Mouse (Mus musculus): ENCODE results near the gene Rab1a. TPM values are rescaled to one million over a fixed set of nuclear protein-coding genes. Genes with fewer than 3 reads are reported as not detected.
"Not testable (repeated sequence)": the region's sequence is repeated elsewhere in the genome, so short reads cannot be mapped to it uniquely, and the experiment has no call there.

Gene Rab1a
- polyA plus RNA-seq, 1 experiment = 69.8 TPM

- H3K4me1 ChIP-seq (ENCODE audit: control insufficient read depth, insufficient read depth, low read length) = peaks cover 24% of the 10 kb centered on the region
- no peak overlapping the region for H3K4me3 ChIP-seq (replicated peaks; ENCODE audit: extremely low read depth, low read depth, low read length)
- 93% methylated on average over 1 of the region's 1 CpGs for WGBS
- TF ChIP-seq CTCF (IDR thresholded peaks at IDR 0.05; ENCODE audit: insufficient read depth, low read length) = peak; percentile 46
- no peak for TF ChIP-seq POLR2A (IDR thresholded peaks at IDR 0.05; ENCODE audit: borderline replicate concordance, extremely low read depth, low read depth, low read length)
- DNase-seq = no peak
These were observed 13.5 kb downstream of the Rab1a start for GRCm38 (mm10) chr11:20214779-20215178.

GRCm38 (mm10) chr11:20216415-20216814, 15.2 kb downstream of the Rab1a start:
- peaks cover 13% of the 10 kb centered on the region for H3K4me1 ChIP-seq (ENCODE audit: control insufficient read depth, insufficient read depth, low read length)
- H3K4me3 ChIP-seq (replicated peaks; ENCODE audit: extremely low read depth, low read depth, low read length) = no peak overlapping the region
- TF ChIP-seq POLR2A (IDR thresholded peaks at IDR 0.05; ENCODE audit: borderline replicate concordance, extremely low read depth, low read depth, low read length) (no peak), CTCF (IDR thresholded peaks at IDR 0.05; ENCODE audit: insufficient read depth, low read length) (no peak)
- 82% methylated on average over 4 of the region's 4 CpGs for WGBS
- no peak for DNase-seq

- Histone ChIP-seq H3K4me3 (replicated peaks; ENCODE audit: extremely low read depth, low read depth, low read length) (no peak overlapping the region), H3K4me1 (ENCODE audit: control insufficient read depth, insufficient read depth, low read length) (peaks cover 13% of the 10 kb centered on the region)
- WGBS = 100% methylated on average over 1 of the region's 1 CpGs
- TF ChIP-seq CTCF (IDR thresholded peaks at IDR 0.05; ENCODE audit: insufficient read depth, low read length) (no peak), POLR2A (IDR thresholded peaks at IDR 0.05; ENCODE audit: borderline replicate concordance, extremely low read depth, low read depth, low read length) (no peak)
- no peak for DNase-seq
These were observed 16.0 kb downstream of the Rab1a start for GRCm38 (mm10) chr11:20217227-20217626.

GRCm38 (mm10) chr11:20221671-20222070, 20.4 kb downstream of the Rab1a start:
- no CpG with 5 or more reads among the region's 1 CpGs for WGBS
- not testable (repeated sequence) for DNase-seq; H3K4me3 ChIP-seq (replicated peaks; ENCODE audit: extremely low read depth, low read depth, low read length); H3K4me1 ChIP-seq (ENCODE audit: control insufficient read depth, insufficient read depth, low read length)

GRCm38 (mm10) chr11:20224196-20224595, 23.0 kb downstream of the Rab1a start:
- no peak for TF ChIP-seq CTCF (IDR thresholded peaks at IDR 0.05; ENCODE audit: insufficient read depth, low read length)
- no peak for TF ChIP-seq POLR2A (IDR thresholded peaks at IDR 0.05; ENCODE audit: borderline replicate concordance, extremely low read depth, low read depth, low read length)
- whole genome bisulfite sequencing = 79% methylated on average over 6 of the region's 6 CpGs
- no peak overlapping the region for H3K4me3 ChIP-seq (replicated peaks; ENCODE audit: extremely low read depth, low read depth, low read length)
- no peak for DNase-seq
- H3K4me1 ChIP-seq (ENCODE audit: control insufficient read depth, insufficient read depth, low read length) = peaks cover under 1% of the 10 kb centered on the region; the same call in 1 of the 2 replicates

- Histone ChIP-seq H3K4me1 (ENCODE audit: control insufficient read depth, insufficient read depth, low read length) (peaks cover 5% of the 10 kb centered on the region), H3K4me3 (replicated peaks; ENCODE audit: extremely low read depth, low read depth, low read length) (no peak overlapping the region)
- TF ChIP-seq POLR2A (IDR thresholded peaks at IDR 0.05; ENCODE audit: borderline replicate concordance, extremely low read depth, low read depth, low read length) = no peak
- no peak for TF ChIP-seq CTCF (IDR thresholded peaks at IDR 0.05; ENCODE audit: insufficient read depth, low read length)
- WGBS = 96% methylated on average over 4 of the region's 4 CpGs
- DNase-seq = no peak
These were observed 24.7 kb downstream of the Rab1a start for GRCm38 (mm10) chr11:20225938-20226337.

GRCm38 (mm10) chr11:20228666-20229065, 27.4 kb downstream of the Rab1a start:
- Histone ChIP-seq H3K4me1 (ENCODE audit: control insufficient read depth, insufficient read depth, low read length) (peaks cover 14% of the 10 kb centered on the region), H3K4me3 (replicated peaks; ENCODE audit: extremely low read depth, low read depth, low read length) (no peak overlapping the region)
- no peak for DNase-seq
- TF ChIP-seq CTCF (IDR thresholded peaks at IDR 0.05; ENCODE audit: insufficient read depth, low read length) (no peak), POLR2A (IDR thresholded peaks at IDR 0.05; ENCODE audit: borderline replicate concordance, extremely low read depth, low read depth, low read length) (no peak)
- 54% methylated on average over 5 of the region's 5 CpGs for WGBS

GRCm38 (mm10) chr11:20229311-20229710, 28.1 kb downstream of the Rab1a start:
- no peak for DNase-seq
- H3K4me3 ChIP-seq (replicated peaks; ENCODE audit: extremely low read depth, low read depth, low read length) = no peak overlapping the region
- 48% methylated on average over 4 of the region's 4 CpGs for WGBS
- no peak for TF ChIP-seq CTCF (IDR thresholded peaks at IDR 0.05; ENCODE audit: insufficient read depth, low read length)
- no peak for TF ChIP-seq POLR2A (IDR thresholded peaks at IDR 0.05; ENCODE audit: borderline replicate concordance, extremely low read depth, low read depth, low read length)
- peaks cover 14% of the 10 kb centered on the region for H3K4me1 ChIP-seq (ENCODE audit: control insufficient read depth, insufficient read depth, low read length)

GRCm38 (mm10) chr11:20230286-20230685, 29.1 kb downstream of the Rab1a start:
- 40% methylated on average over 1 of the region's 1 CpGs for WGBS
- TF ChIP-seq POLR2A (IDR thresholded peaks at IDR 0.05; ENCODE audit: borderline replicate concordance, extremely low read depth, low read depth, low read length) = no peak
- no peak for TF ChIP-seq CTCF (IDR thresholded peaks at IDR 0.05; ENCODE audit: insufficient read depth, low read length)
- no peak for DNase-seq
- Histone ChIP-seq H3K4me3 (replicated peaks; ENCODE audit: extremely low read depth, low read depth, low read length) (no peak overlapping the region), H3K4me1 (ENCODE audit: control insufficient read depth, insufficient read depth, low read length) (peaks cover 14% of the 10 kb centered on the region)

GRCm38 (mm10) chr11:20231128-20231878, 30.1 kb downstream of the Rab1a start:
- H3K4me3 ChIP-seq (replicated peaks; ENCODE audit: extremely low read depth, low read depth, low read length) = no peak overlapping the region
- H3K4me1 ChIP-seq (ENCODE audit: control insufficient read depth, insufficient read depth, low read length) = peaks cover 14% of the 10 kb centered on the region
- WGBS = 28% methylated on average over 8 of the region's 8 CpGs
- no peak for DNase-seq
- TF ChIP-seq POLR2A (IDR thresholded peaks at IDR 0.05; ENCODE audit: borderline replicate concordance, extremely low read depth, low read depth, low read length) = no peak
- TF ChIP-seq CTCF (IDR thresholded peaks at IDR 0.05; ENCODE audit: insufficient read depth, low read length) = 0 out of 2 replicates have a peak, but pooled peaks have one; percentile 12
